Mouse (Mus musculus) megakaryocyte, embryonic 14.5 days (primary cell): ENCODE measurements at regions not wholly inside any gene's neighbourhood (a gene's known extent, or its start where the extent isn't known, plus 50 kb on each side); places are given as distances from the start of the nearest gene placed in this dataset.

ENCODE experiments used
- H3K27me3 ChIP-seq: replicated peaks from 2 replicates; pipeline ENCODE3; 2012; ENCODE audit warnings: inconsistent platforms
- H3K36me3 ChIP-seq: replicated peaks from 2 replicates; pipeline ENCODE3; 2012; ENCODE audit warnings: low read length, inconsistent platforms, mixed read lengths
- H3K4me1 ChIP-seq: 2 replicates; pipeline ENCODE4 v1.6.1; 2012; ENCODE audit warnings: inconsistent platforms
- H3K4me3 ChIP-seq: replicated peaks from 2 replicates; pipeline ENCODE3; 2012; ENCODE audit warnings: moderate library complexity, mild to moderate bottlenecking, inconsistent platforms
- H3K9me3 ChIP-seq: 2 replicates; pipeline ENCODE4 v1.6.1; 2012; ENCODE audit warnings: inconsistent platforms
- FLI1 ChIP-seq: IDR thresholded peaks from 2 replicates; pipeline ENCODE4 v1.6.1; 2012; ENCODE audit warnings: low read length, inconsistent platforms, mixed read lengths
- GATA1 ChIP-seq: IDR thresholded peaks from 3 replicates; pipeline ENCODE4 v1.6.1; 2012; ENCODE audit warnings: mixed read lengths, low read length, inconsistent platforms, borderline replicate concordance

- Histone ChIP-seq H3K27me3 (no peaks in the 10 kb centered on the region), H3K36me3 (no peaks in the 10 kb centered on the region), H3K4me1 (no peaks in the 10 kb centered on the region), H3K9me3 (peaks cover 5% of the 10 kb centered on the region; the same call in 1 of the 2 replicates), H3K4me3 (no peak overlapping the region)
- TF ChIP-seq FLI1 (no peak), GATA1 (no peak)
Observed at GRCm38 (mm10) chr4:71259897-71260296, 497.9 kb downstream of the Gm11232 start.

- Histone ChIP-seq H3K36me3 (no peaks in the 10 kb centered on the region), H3K9me3 (no peaks in the 10 kb centered on the region), H3K27me3 (no peaks in the 10 kb centered on the region), H3K4me3 (no peak overlapping the region), H3K4me1 (no peaks in the 10 kb centered on the region)
- no peak for TF ChIP-seq GATA1
- TF ChIP-seq FLI1: no peak
Observed at GRCm38 (mm10) chr4:71230497-71230872, 527.3 kb downstream of the Gm11232 start.

- Histone ChIP-seq H3K4me1 (no peaks in the 10 kb centered on the region), H3K27me3 (no peaks in the 10 kb centered on the region), H3K4me3 (no peak overlapping the region), H3K36me3 (no peaks in the 10 kb centered on the region), H3K9me3 (no peaks in the 10 kb centered on the region)
- TF ChIP-seq GATA1 (no peak), FLI1 (no peak)
Observed at GRCm38 (mm10) chr4:71229796-71230496, 527.8 kb downstream of the Gm11232 start.

GRCm38 (mm10) chr4:71226653-71227052 is 531.1 kb downstream of the Gm11232 start:
- TF ChIP-seq GATA1: no peak
- TF ChIP-seq FLI1: no peak
- H3K9me3 ChIP-seq: no peaks in the 10 kb centered on the region
- H3K4me1 ChIP-seq: no peaks in the 10 kb centered on the region
- no peaks in the 10 kb centered on the region for H3K36me3 ChIP-seq
- no peaks in the 10 kb centered on the region for H3K27me3 ChIP-seq
- H3K4me3 ChIP-seq: no peak overlapping the region

- Histone ChIP-seq H3K27me3 (no peaks in the 10 kb centered on the region), H3K4me3 (no peak overlapping the region), H3K36me3 (no peaks in the 10 kb centered on the region), H3K4me1 (no peaks in the 10 kb centered on the region), H3K9me3 (no peaks in the 10 kb centered on the region)
- no peak for TF ChIP-seq FLI1
- TF ChIP-seq GATA1: no peak
Observed at GRCm38 (mm10) chr4:71218060-71218459, 539.7 kb downstream of the Gm11232 start.

- H3K36me3 ChIP-seq: no peaks in the 10 kb centered on the region
- TF ChIP-seq FLI1 (no peak), GATA1 (no peak)
- no peaks in the 10 kb centered on the region for H3K4me1 ChIP-seq
- no peaks in the 10 kb centered on the region for H3K27me3 ChIP-seq
- H3K9me3 ChIP-seq: no peaks in the 10 kb centered on the region
- H3K4me3 ChIP-seq: no peak overlapping the region
Observed at GRCm38 (mm10) chr4:71187801-71188200, 570.0 kb downstream of the Gm11232 start.

GRCm38 (mm10) chr4:71177661-71178060 is 580.1 kb downstream of the Gm11232 start:
- TF ChIP-seq GATA1 (no peak), FLI1 (no peak)
- no peaks in the 10 kb centered on the region for H3K4me1 ChIP-seq

GRCm38 (mm10) chr4:71165802-71166201 is 592.0 kb downstream of the Gm11232 start:
- no peak for TF ChIP-seq FLI1
- no peak for TF ChIP-seq GATA1
- Histone ChIP-seq H3K4me1 (no peaks in the 10 kb centered on the region), H3K4me3 (no peak overlapping the region), H3K27me3 (no peaks in the 10 kb centered on the region), H3K9me3 (no peaks in the 10 kb centered on the region), H3K36me3 (no peaks in the 10 kb centered on the region)

More at GRCm38 (mm10) chr4:71177661-71178060, 580.1 kb downstream of the Gm11232 start:
- no peaks in the 10 kb centered on the region for H3K36me3 ChIP-seq
- no peaks in the 10 kb centered on the region for H3K27me3 ChIP-seq
- H3K4me3 ChIP-seq: no peak overlapping the region
- no peaks in the 10 kb centered on the region for H3K9me3 ChIP-seq

GRCm38 (mm10) chr4:71131670-71132317 is 597.0 kb upstream of the Megf9 start:
- H3K36me3 ChIP-seq: no peaks in the 10 kb centered on the region
- TF ChIP-seq GATA1 (no peak), FLI1 (no peak)

GRCm38 (mm10) chr4:71130946-71131669 is 596.3 kb upstream of the Megf9 start:
- no peak for TF ChIP-seq FLI1
- no peak for TF ChIP-seq GATA1
- Histone ChIP-seq H3K27me3 (no peaks in the 10 kb centered on the region), H3K4me1 (no peaks in the 10 kb centered on the region), H3K36me3 (no peaks in the 10 kb centered on the region), H3K9me3 (peaks cover 4% of the 10 kb centered on the region; the same call in 1 of the 2 replicates), H3K4me3 (no peak overlapping the region)

More at GRCm38 (mm10) chr4:71131670-71132317, 597.0 kb upstream of the Megf9 start:
- Histone ChIP-seq H3K27me3 (no peaks in the 10 kb centered on the region), H3K4me1 (no peaks in the 10 kb centered on the region), H3K4me3 (no peak overlapping the region), H3K9me3 (peaks cover 4% of the 10 kb centered on the region; the same call in 1 of the 2 replicates)

GRCm38 (mm10) chr4:71129306-71129705 is 594.5 kb upstream of the Megf9 start:
- Histone ChIP-seq H3K4me3 (no peak overlapping the region), H3K4me1 (no peaks in the 10 kb centered on the region), H3K27me3 (no peaks in the 10 kb centered on the region), H3K9me3 (peaks cover 4% of the 10 kb centered on the region; the same call in 1 of the 2 replicates), H3K36me3 (no peaks in the 10 kb centered on the region)
- no peak for TF ChIP-seq FLI1
- no peak for TF ChIP-seq GATA1
